Mouse (Mus musculus) heart, embryonic 16.5 days (tissue): ENCODE results near the gene Aox3. TPM values are rescaled to one million over a fixed set of nuclear protein-coding genes. Genes with fewer than 3 reads are reported as not detected.

Experiments used
- ATAC-seq: fragments of 200-750 bp; cut with Nextera tagmentation; replicated peaks from 2 replicates; pipeline ENCODE4 v1.8.0; 2017; ENCODE audit warnings: moderate number of reproducible peaks; ENCODE audit not compliant: insufficient read depth, low FRiP score; ENCODE audit errors: extremely low read depth
- H3K27ac ChIP-seq: fragments of 300-500 bp; sonication (generic); 2 replicates; pipeline ENCODE4 v1.5.1; 2014; ENCODE audit warnings: mild to moderate bottlenecking, low read length, control low read depth, moderate library complexity
- H3K27me3 ChIP-seq: fragments of 300-500 bp; sonication (generic); 2 replicates; pipeline ENCODE4 v1.6.1; 2014; ENCODE audit warnings: low read length, mixed read lengths; ENCODE audit not compliant: control insufficient read depth, insufficient read depth
- H3K36me3 ChIP-seq: fragments of 300-500 bp; sonication (generic); 2 replicates; pipeline ENCODE4 v1.6.1; 2014; ENCODE audit not compliant: control insufficient read depth, insufficient read depth
- H3K4me1 ChIP-seq: fragments of 300-500 bp; sonication (generic); 2 replicates; pipeline ENCODE4 v1.6.1; 2014; ENCODE audit warnings: low read length, mixed read lengths; ENCODE audit not compliant: control insufficient read depth, insufficient read depth
- H3K4me2 ChIP-seq: fragments of 300-500 bp; sonication (generic); 2 replicates; pipeline ENCODE4 v1.6.1; 2014; ENCODE audit warnings: low read depth, mild to moderate bottlenecking, control low read depth, low read length
- H3K4me3 ChIP-seq: fragments of 300-500 bp; sonication (generic); 2 replicates; pipeline ENCODE4 v1.5.1; 2014; ENCODE audit warnings: mild to moderate bottlenecking, control low read depth, low read length
- H3K9ac ChIP-seq: fragments of 300-500 bp; sonication (generic); 2 replicates; pipeline ENCODE4 v1.6.1; 2014; ENCODE audit warnings: low read length, control low read depth
- H3K9me3 ChIP-seq: fragments of 300-500 bp; sonication (generic); replicated peaks from 2 replicates; pipeline ENCODE4 v1.6.1; 2016; ENCODE audit warnings: low read length; ENCODE audit not compliant: control insufficient read depth
- WGBS: fragments of 180-500 bp; shearing (Covaris S2); extraction: QIAGEN DNeasy Blood & Tissue Kit; methylation state at CpG from one replicate; pipeline ENCODE4 v1.1.7; 2014; 5-methylcytosine and 5-hydroxymethylcytosine counted together
- polyA plus RNA-seq: library from polyadenylated mRNA; unstranded; fragments of >200 nt; fragmentation: Nextera tagmentation; extraction: Ambion mirVana; gene quantifications from 2 replicates; pipeline ENCODE4 v1.2.1, GENCODE M21; 2015

Aox3 gene
- polyA plus RNA-seq, 1 experiment from 2014 or later: 0.64 TPM

- no peak overlapping the region for H3K4me2 ChIP-seq
- H3K9me3 ChIP-seq: no peaks in the 10 kb centered on the region
Measured at GRCm38 (mm10) chr1:58228086-58228485, 115.2 kb downstream of the Aox3 start.

DNA sequence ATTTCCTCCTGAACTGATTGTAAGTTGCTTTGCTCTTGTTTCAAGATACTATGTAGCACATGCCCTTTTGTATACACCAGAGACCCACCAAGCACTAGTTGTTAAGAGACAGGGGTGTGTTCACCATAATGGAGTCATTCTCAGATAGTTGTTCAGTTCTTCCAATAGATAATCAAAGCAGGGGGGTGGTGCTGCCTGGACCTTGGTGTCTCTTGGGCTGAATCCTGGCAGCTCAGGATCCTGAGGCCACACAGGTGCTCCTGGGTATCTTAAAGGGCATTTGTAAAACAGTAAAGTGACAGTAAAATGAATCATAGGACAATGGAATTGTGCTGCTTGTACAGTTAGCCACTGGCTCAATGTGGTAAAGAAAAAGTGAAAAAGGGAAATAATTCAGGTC is 116.0 kb downstream of the Aox3 start:
- ATAC-seq: no peak
- no peaks in the 10 kb centered on the region for H3K36me3 ChIP-seq
- no peaks in the 10 kb centered on the region for H3K27me3 ChIP-seq
- H3K4me3 ChIP-seq: no peak overlapping the region
- no peak overlapping the region for H3K9ac ChIP-seq
- no peak overlapping the region for H3K27ac ChIP-seq
- no peak overlapping the region for H3K4me2 ChIP-seq
- H3K9me3 ChIP-seq: no peaks in the 10 kb centered on the region
- H3K4me1 ChIP-seq: peaks cover 2% of the 10 kb centered on the region; the same call in 1 of the 2 replicates

More at GRCm38 (mm10) chr1:58228086-58228485, 115.2 kb downstream of the Aox3 start:
- Histone ChIP-seq H3K4me3 (no peak overlapping the region), H3K4me1 (peaks cover 2% of the 10 kb centered on the region; the same call in 1 of the 2 replicates), H3K9ac (no peak overlapping the region), H3K36me3 (no peaks in the 10 kb centered on the region), H3K27ac (no peak overlapping the region), H3K27me3 (no peaks in the 10 kb centered on the region)
- ATAC-seq: no peak
- 68% methylated on average over 6 of the region's 6 CpGs for WGBS

DNA sequence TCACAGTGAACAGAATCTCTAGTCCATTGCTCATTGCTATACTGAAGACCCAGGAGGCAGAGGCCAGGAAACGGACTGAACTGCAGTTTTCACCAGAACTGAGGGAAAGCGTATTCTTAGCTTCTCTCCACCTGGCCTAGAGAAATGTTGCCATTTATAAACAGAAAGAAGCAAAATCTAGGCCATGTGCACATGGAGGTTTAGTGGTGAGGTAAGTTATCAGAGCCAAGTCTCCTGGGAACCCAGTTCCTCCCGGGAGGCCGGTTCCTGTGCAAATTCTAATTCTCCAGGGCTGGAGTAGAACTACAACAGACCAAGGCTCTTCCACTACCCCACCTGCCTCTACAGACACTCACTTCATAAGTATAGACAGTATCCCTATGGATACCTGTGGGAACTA is 116.8 kb downstream of the Aox3 start:
- Histone ChIP-seq H3K4me2 (no peak overlapping the region), H3K27ac (no peak overlapping the region), H3K4me1 (peaks cover 2% of the 10 kb centered on the region; the same call in 1 of the 2 replicates), H3K36me3 (no peaks in the 10 kb centered on the region), H3K9ac (no peak overlapping the region), H3K4me3 (no peak overlapping the region), H3K9me3 (no peaks in the 10 kb centered on the region), H3K27me3 (no peaks in the 10 kb centered on the region)
- 77% methylated on average over 4 of the region's 4 CpGs for WGBS
- no peak for ATAC-seq

GRCm38 (mm10) chr1:58230542-58230941 is 117.6 kb downstream of the Aox3 start:
- peaks cover 2% of the 10 kb centered on the region; the same call in 1 of the 2 replicates for H3K4me1 ChIP-seq
- ATAC-seq: no peak
- no peak overlapping the region for H3K9ac ChIP-seq
- no peak overlapping the region for H3K4me2 ChIP-seq
- H3K36me3 ChIP-seq: no peaks in the 10 kb centered on the region
- 36% methylated on average over 5 of the region's 5 CpGs for WGBS
- no peaks in the 10 kb centered on the region for H3K27me3 ChIP-seq
- H3K27ac ChIP-seq: no peak overlapping the region
- H3K9me3 ChIP-seq: no peaks in the 10 kb centered on the region
- H3K4me3 ChIP-seq: no peak overlapping the region

DNA sequence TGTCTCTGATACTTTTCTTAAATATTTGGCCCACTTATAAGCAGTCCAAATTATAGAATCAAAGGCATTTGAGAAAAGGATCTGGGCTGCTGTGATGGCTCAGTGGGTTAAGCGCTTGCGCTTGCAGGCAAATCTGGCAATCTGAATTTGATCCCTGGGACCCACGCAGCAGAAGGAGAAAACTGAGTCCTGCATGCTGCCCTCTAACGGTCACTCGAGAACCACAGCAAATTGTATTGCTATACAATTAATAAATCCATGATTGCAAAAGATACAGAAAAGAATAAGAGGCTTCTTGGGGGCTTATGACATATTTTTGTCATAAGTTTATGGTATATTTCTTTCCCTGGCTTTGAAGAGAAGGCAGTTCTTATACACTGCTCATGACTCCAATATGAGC is 122.5 kb downstream of the Aox3 start:
- Histone ChIP-seq H3K27ac (no peak overlapping the region), H3K9me3 (no peaks in the 10 kb centered on the region), H3K4me1 (peaks cover 2% of the 10 kb centered on the region; the same call in 1 of the 2 replicates), H3K4me2 (no peak overlapping the region), H3K9ac (no peak overlapping the region), H3K36me3 (no peaks in the 10 kb centered on the region), H3K27me3 (no peaks in the 10 kb centered on the region), H3K4me3 (no peak overlapping the region)
- WGBS: 39% methylated on average over 5 of the region's 5 CpGs
- no peak for ATAC-seq

DNA sequence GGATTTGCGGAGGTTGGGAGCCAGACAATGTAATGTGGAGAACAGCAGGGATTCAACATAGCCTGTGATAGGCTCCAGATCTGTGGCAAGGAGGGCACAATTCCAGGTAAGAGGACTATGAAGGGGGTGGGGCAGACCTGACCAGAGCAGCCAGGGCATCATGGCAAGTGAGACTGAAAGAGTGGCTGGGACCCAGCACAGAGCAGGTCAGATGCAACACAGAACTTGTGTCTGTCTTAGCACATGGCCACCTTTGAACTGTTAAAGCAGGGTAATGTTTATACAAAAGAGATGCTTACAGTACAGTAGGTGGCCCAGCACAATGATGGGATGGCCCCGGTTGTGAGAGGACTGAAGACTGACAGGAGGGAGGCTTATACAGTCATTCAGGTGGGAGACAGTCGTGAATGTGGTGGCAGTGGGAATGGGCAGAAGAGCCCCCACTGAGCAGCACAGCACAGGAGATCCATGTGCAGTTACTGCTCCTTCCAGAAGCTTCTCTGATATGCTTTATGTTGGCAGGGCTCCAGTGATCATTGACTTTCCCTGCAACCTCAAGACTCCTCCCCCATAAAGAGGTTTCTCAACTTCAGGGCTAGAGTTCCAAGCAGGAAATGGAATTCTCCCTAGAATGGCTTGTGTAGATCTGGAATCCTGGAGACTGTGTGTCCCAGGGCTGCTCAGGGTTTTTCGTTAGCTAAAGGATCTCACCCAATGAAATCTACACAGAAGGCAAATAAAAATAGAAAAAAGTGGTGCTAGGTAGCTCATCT is 124.8 kb downstream of the Aox3 start:
- ATAC-seq: peak; percentile 28
- no peak overlapping the region for H3K27ac ChIP-seq
- H3K9ac ChIP-seq: no peak overlapping the region
- no peaks in the 10 kb centered on the region for H3K36me3 ChIP-seq
- no peaks in the 10 kb centered on the region for H3K27me3 ChIP-seq
- no peaks in the 10 kb centered on the region for H3K9me3 ChIP-seq
- 69% methylated on average over 4 of the region's 4 CpGs for WGBS
- no peaks in the 10 kb centered on the region; the same call in 1 of the 2 replicates for H3K4me1 ChIP-seq
- H3K4me2 ChIP-seq: no peak overlapping the region
- H3K4me3 ChIP-seq: no peak overlapping the region

GRCm38 (mm10) chr1:58238440-58238839 is 125.5 kb downstream of the Aox3 start:
- Histone ChIP-seq H3K9ac (no peak overlapping the region), H3K4me1 (no peaks in the 10 kb centered on the region; the same call in 1 of the 2 replicates), H3K27me3 (no peaks in the 10 kb centered on the region), H3K4me3 (no peak overlapping the region), H3K9me3 (no peaks in the 10 kb centered on the region), H3K27ac (no peak overlapping the region), H3K4me2 (no peak overlapping the region), H3K36me3 (no peaks in the 10 kb centered on the region)
- no peak for ATAC-seq
- WGBS: 54% methylated on average over 5 of the region's 5 CpGs

DNA sequence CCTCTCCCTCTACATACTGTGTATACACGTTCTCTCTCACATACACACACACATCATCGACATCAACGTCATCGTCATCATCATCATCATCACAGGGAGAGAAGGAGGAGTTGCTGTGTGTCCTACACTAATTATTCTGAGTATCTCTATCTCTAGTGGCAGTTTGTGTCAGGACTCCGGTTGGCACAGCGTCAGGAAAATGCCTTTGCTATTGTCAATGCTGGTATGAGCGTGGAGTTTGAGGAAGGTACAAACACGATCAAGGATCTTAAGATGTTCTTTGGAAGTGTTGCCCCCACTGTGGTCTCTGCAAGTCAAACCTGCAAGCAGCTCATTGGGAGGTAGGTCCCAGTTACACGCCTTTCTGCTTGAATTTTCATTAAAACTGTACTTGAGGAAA is 126.0 kb downstream of the Aox3 start:
- Histone ChIP-seq H3K27ac (no peak overlapping the region), H3K4me3 (no peak overlapping the region), H3K4me2 (no peak overlapping the region), H3K4me1 (no peaks in the 10 kb centered on the region; the same call in 1 of the 2 replicates), H3K27me3 (no peaks in the 10 kb centered on the region), H3K9ac (no peak overlapping the region), H3K36me3 (no peaks in the 10 kb centered on the region), H3K9me3 (no peaks in the 10 kb centered on the region)
- ATAC-seq: no peak
- 88% methylated on average over 9 of the region's 9 CpGs for WGBS

DNA sequence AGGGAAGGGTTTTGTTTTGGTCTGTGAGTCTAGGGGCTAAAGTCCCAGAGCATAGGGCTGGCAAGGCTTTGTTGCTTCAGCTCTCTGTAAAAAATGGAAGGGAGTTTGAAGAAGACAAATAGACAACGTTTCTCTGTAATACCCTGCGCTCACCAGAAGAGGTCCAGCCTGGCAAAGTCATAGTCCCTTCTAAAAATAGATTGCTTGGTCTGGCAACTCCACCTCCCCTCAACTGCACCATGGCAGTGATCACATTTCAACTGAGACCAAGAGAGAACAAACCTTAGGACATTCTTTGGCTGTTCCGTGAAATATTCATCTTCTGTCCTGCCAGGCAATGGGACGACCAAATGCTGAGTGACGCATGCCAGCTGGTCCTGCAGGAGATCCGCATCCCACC is 127.4 kb downstream of the Aox3 start:
- 57% methylated on average over 6 of the region's 6 CpGs for WGBS
- H3K9me3 ChIP-seq: no peaks in the 10 kb centered on the region
- H3K4me1 ChIP-seq: no peaks in the 10 kb centered on the region; the same call in 1 of the 2 replicates
- no peaks in the 10 kb centered on the region for H3K36me3 ChIP-seq
- H3K4me2 ChIP-seq: no peak overlapping the region
- ATAC-seq: no peak
- no peak overlapping the region for H3K9ac ChIP-seq
- H3K4me3 ChIP-seq: no peak overlapping the region
- no peaks in the 10 kb centered on the region for H3K27me3 ChIP-seq
- no peak overlapping the region for H3K27ac ChIP-seq
